Mouse (Mus musculus) MN1 (cell line): Measurements from ENCODE around the gene Gmppb.

ENCODE experiments used
- DNase-seq: peaks from one replicate; pipeline ENCODE4 v3.0.0-alpha.2; 2016; ENCODE audit warnings: low spot score

The Gmppb gene

DNA sequence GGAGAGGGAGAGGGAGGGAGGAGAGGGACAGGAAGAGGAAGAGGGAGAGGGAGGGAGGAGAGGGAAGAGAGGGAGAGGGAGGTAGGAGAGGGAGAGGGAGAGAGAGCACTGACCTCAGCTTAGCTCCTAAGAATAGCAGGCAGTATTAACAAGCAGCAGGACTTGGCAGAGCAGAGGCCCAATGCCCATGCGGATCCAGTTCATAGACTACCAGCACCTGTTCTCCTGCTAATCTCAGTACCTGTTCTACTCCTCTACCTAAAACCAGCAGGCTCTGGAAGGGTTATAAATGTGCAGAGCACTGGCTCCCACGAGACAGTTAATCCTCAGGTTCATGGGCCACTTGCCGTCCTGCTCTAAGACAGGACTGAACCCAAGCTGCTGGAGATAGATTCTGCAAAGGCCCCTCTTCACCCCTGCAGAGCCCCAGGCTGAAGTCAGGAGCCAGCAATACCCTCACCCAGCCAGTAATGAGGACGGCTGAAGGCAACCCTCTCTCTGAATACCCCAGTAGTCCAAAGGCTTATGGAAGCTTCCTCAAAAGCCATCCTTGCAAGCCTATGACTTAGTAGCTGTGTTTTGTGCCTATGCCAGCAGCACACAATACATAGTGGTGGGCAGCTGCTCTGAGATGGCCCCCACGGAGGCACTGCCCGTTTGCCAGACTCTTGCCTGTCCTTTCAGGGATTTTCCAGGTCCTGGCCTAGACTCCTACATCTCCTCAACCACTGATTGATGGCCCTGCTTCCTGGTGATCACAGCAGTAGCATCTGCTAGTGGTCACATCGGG, 24.3 kb downstream of the Gmppb start:
- no peak for DNase-seq

DNA sequence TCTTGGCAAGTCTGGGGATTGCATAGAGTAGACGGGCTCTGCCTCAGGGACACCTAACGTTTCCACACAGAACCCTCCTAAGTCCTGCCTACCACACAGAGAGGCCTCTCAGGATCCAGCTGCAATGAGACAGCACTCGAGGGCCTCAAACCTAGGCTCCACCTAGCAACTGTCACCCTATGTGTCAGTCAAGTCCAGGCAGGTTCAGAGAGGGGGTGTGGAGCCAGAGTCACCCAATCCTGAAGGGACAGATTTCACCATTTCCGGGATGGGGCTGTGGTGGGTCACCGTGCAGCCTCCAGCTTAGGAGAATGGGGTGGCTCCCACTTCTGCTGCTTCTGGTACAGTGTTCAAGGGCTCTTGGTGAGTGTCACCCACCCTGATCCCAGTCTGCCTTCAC, 31.1 kb downstream of the Gmppb start, which contains the start of gene Mst1:
Gene Mst1 (plus strand): TSS at position 269 of the 400 bp plus-strand sequence.
- no peak for DNase-seq

DNA sequence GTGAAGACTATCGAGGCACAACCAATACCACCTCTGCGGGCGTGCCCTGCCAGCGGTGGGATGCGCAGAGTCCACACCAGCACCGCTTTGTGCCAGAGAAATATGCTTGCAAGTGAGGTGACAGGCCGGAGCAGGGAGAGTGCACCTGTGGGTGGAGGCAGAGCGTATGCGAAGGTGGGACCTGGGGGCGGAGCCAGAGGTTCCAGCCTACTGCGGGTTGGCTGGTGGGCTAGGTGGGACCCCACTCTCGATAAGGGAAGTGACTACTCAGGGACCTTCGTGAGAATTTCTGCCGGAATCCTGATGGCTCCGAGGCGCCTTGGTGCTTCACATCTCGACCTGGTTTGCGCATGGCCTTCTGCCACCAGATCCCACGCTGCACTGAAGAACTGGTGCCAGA, 33.5 kb downstream of the Gmppb start:
- no peak for DNase-seq

DNA sequence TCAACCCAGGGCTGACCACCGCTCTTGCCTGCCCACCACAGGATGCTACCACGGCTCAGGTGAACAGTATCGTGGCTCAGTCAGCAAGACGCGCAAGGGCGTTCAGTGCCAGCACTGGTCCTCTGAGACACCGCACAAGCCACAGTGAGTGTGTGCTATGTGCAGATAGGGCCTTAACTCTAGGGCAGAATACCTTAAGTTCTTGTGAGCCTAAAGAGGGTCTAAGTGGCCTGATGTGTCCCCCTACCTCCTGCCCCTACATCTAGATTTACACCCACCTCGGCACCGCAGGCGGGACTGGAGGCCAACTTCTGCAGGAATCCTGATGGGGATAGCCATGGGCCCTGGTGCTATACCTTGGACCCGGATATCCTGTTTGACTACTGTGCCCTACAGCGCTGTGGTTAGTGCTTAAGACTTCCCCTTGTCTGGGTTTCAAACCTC, 34.0 kb downstream of the Gmppb start, which contains the start of gene Rnf123:
Gene Rnf123 (minus strand): TSS at position 359 of the 444 bp plus-strand sequence.
- no peak for DNase-seq

DNA sequence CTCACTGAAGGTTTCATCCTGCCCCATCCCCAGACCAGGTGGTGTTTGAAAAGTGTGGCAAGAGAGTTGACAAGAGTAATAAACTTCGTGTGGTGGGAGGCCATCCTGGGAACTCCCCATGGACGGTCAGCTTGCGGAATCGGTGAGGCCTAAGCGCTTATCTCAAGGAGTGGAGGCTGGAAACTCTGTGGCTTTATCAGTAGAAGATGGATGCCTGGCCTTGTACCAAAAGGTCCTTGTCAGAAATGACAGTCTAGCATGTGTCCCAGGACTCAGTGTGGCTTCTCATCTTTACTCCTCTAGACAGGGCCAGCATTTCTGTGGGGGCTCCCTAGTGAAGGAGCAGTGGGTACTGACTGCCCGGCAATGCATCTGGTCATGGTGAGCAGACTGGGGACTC, 34.5 kb downstream of the Gmppb start:
- no peak for DNase-seq

DNA sequence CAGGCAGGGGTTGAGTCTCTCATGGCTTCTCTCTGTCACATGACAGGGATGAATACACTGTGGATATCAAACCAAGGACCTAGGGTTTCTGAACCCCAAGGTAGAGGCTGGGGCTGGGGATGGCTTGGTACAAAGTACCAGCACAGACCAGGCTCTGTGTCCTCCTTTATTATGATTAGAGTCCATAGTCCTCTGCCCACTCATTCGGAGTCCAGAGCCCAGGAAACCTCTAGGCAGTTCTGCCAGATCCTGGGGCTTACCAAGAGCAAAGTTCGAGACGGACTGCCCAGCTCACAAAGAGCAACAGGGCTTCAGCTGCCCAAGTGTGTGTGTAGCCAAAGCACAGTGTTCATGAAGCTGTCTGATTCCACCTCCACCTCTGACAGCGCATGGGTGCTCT, 36.2 kb downstream of the Gmppb start:
- DNase-seq, result no peak

DNA sequence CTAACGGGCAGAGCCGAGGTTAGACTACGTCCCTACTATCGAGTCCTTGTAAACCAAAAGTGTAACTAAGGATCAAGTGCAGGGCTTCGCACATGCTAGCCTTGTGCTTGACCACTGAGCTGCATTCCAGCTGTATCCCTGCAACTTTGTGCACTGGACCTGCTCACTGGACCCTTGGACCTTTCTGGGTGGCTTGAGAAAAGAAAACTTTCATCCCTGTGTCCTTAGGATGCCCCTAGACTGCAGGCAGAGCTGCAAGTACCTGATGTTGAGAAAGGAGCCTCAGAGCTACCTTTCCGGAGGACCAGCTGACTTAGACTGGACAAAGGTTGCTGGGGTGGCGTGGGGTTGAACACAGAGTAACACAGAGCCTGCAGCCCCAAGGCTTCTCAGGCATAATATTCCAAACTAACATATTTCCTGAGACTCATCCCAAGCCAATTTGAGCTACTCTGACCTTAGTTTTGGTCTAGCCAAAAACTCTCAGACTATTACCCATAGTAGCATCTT, 41.6 kb downstream of the Gmppb start:
- no peak for DNase-seq

DNA sequence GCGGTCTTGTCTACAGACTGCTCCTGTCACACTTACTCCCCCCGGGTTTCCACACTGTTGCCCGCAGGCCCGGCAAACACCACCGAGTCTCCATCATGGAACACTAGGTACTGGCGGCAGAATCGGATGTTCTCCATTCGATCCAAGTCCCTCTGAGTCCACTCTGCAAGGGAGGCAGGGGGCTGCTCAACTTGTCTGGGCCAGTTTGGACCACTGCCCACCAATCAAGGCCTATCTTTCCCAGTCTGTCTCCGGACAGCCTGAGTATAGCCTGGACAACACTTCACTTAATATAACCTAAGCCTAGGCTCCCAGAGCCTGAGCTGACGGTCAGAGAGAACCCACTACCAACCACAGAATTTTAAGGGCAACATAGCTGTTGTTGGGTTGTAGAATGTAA, 44.5 kb downstream of the Gmppb start:
- DNase-seq, result no peak

DNA sequence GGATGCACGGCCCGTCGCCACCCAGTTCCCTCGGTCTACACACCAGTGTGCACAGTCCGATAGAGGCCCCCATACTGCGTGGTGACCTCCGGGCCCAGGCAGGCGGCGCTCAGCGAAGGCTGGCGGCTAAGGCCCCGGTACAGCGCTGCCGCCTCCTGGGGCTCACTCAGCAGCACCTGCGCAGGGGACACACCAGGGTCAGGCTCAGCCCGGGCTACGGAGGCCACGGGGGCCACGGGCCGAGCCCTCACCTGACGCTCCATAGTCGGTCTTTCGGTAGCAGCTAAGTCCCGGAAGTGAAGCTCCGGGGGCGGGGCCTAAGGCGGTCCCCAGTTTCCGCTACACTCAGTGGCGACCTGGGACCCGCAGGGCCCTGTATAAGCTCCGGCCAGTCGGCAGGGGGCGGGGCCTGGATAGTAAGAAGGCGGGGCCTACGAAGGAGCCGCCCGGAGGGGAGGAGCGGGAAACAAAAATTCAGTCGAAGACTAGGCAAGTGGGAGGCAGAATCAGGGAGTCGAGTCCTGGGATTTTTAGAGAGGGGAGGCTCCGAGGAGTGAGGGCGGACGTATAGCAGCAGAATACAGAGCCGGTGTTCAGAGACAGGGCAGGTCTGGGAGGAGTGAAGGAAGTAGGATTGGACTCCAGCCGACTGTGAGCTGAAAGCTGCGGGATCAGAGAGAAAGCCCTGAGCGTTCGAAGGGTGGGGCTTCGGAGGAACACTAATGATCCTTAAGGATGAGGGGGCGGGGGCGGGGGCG, 45.3 kb downstream of the Gmppb start, which contains the start of gene Apeh:
Gene Apeh (minus strand): TSS at position 423 of the 758 bp plus-strand sequence.
- peak; percentile 91 for DNase-seq

DNA sequence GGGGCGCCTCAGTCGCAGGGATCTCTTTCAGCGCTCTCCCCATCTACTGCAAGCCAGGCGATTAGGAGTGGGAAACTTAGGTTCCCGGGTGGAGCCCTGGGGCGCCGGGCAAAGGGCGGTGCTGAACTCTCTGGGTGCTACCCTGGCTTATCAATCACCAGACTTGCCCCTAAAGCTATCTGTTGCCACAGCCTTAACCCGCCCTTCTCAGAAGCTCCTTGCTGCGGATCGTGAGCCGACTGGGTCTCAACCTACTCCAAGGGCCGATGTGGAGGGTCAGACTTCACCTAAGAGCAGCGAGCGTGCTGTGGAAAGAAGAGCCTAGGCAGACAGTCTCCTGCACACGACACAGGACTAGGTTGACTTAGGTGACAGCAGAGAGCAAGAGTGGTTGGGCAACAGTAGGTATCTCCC, 46.0 kb downstream of the Gmppb start:
- no peak for DNase-seq

DNA sequence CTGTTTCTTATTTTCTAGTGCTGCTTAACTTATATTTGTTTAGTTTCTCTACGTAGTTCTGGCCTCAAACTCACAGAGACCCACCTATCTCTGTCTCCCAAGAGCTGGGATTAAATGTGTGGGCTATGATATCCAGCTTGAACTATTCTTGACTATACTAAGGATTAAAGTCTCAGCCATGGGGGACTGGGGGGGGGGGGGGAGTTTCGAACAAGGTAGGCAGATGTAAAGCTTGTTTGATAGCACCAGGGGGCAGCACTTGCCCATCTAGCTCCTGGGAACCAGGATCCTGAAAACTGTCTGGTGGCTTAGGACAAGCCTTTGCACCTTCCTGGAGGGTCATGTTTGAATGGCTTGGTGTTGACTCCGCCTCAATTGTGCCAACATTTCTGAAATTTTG, 46.5 kb downstream of the Gmppb start:
- DNase-seq, result peak; percentile 75

DNA sequence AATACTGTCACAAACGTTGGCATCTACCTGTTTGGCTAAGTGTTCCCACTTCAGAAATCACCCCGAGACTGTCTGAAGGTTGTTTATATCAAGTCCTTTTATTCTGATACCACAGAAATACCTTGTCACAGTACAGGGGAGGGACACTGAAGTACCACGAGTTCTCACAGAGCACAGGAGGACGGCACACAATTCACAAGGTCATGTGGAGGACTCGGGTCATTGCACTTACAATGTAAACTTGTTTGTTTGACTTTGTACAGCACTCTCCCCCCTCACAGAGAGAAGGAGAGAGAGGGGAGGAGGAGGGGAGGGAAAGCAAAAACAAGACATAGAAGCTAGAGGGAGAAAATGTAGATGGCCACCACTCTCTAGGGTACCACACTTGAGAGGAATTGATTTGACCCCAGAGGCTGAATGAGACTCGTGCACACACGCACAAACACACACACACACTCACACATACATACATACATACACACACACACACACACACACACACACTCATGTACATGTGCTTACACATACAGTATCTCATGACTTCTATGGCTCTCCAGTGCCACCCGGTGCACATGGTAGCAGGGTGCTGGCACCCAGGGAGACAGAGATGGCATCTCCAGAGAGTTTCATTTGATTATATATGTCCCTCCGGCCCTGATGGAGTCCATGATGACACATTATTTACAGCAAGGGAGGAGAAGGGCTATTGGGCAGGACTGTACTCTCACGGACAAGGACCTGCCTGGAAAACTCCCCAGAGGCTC, 47.1 kb downstream of the Gmppb start:
- no peak for DNase-seq

DNA sequence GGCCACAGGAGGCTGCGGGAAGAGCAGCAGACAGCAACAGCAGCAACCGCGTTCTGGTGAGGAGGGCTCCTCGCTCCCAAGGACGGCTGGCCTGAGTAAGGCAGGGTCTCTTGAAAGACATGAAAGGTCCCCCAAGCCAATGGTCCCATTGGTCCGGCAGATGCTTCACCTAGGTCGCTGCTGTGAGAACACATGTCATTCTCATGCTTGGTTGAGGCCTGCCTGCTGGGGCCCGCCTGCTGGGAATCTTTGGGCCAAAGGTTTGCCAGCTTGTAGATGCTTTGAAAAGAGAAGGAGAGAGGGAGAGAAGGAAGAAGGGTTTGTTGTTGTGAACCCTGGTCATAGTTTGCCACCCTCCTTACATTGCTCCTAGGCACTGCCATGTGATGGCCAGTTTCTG, 50.6 kb downstream of the Gmppb start:
- DNase-seq, result no peak
